Mouse (Mus musculus) kidney, embryonic 15.5 days (tissue): ENCODE measurements around the gene Arpc3. TPM values are rescaled to one million over a fixed set of nuclear protein-coding genes. Genes with fewer than 3 reads are reported as not detected.
"Not testable (repeated sequence)": the region's sequence is repeated elsewhere in the genome, so short reads cannot be mapped to it uniquely, and the experiment has no call there.

ENCODE experiments used
- ATAC-seq: fragments of 200-750 bp; cut with Nextera tagmentation; replicated peaks from 2 replicates; pipeline ENCODE4 v1.8.0; 2017; ENCODE audit warnings: moderate TSS enrichment; ENCODE audit not compliant: low FRiP score
- H3K27ac ChIP-seq: fragments of 300-500 bp; sonication (generic); 2 replicates; pipeline ENCODE4 v1.5.1; 2015; ENCODE audit warnings: mild to moderate bottlenecking, inconsistent platforms
- H3K27me3 ChIP-seq: fragments of 300-500 bp; sonication (generic); 2 replicates; pipeline ENCODE4 v1.6.1; 2015; ENCODE audit warnings: inconsistent platforms
- H3K36me3 ChIP-seq: fragments of 300-500 bp; sonication (generic); 2 replicates; pipeline ENCODE4 v1.6.1; 2015; ENCODE audit warnings: inconsistent platforms
- H3K4me1 ChIP-seq: fragments of 300-500 bp; sonication (generic); 2 replicates; pipeline ENCODE4 v1.6.1; 2015; ENCODE audit warnings: inconsistent platforms
- H3K4me2 ChIP-seq: fragments of 300-500 bp; sonication (generic); 2 replicates; pipeline ENCODE4 v1.6.1; 2015; ENCODE audit warnings: moderate library complexity, mild to moderate bottlenecking, inconsistent platforms
- H3K4me3 ChIP-seq: fragments of 300-500 bp; sonication (generic); replicated peaks from 2 replicates; pipeline ENCODE4 v1.5.1; 2015; ENCODE audit warnings: mild to moderate bottlenecking, inconsistent platforms
- H3K9ac ChIP-seq: fragments of 300-500 bp; sonication (generic); 2 replicates; pipeline ENCODE4 v1.6.1; 2015; ENCODE audit warnings: mild to moderate bottlenecking, inconsistent platforms
- H3K9me3 ChIP-seq: fragments of 300-500 bp; sonication (generic); replicated peaks from 2 replicates; pipeline ENCODE4 v1.6.1; 2016; ENCODE audit warnings: inconsistent platforms
- WGBS: fragments of 180-500 bp; shearing (Covaris S2); methylation state at CpG from one replicate; pipeline ENCODE4 v1.1.7; 2015; ENCODE audit warnings: mixed read lengths; 5-methylcytosine and 5-hydroxymethylcytosine counted together
- polyA plus RNA-seq: library from polyadenylated mRNA; unstranded; fragments of >200 nt; fragmentation: Nextera tagmentation; extraction: Ambion mirVana; gene quantifications from 2 replicates; pipeline ENCODE4 v1.2.1, GENCODE M21; 2015

Arpc3 gene
- polyA plus RNA-seq, 1 experiment from 2014 or later: 131 TPM

GRCm38 (mm10) chr5:122448869-122449268 is 57.2 kb downstream of the Arpc3 start:
- H3K4me1 ChIP-seq: no peaks in the 10 kb centered on the region
- no peak overlapping the region for H3K4me2 ChIP-seq
- H3K4me3 ChIP-seq: no peak overlapping the region
- no peaks in the 10 kb centered on the region for H3K27me3 ChIP-seq
- H3K27ac ChIP-seq: no peak overlapping the region
- H3K9me3 ChIP-seq: no peaks in the 10 kb centered on the region
- WGBS: 77% methylated on average over 5 of the region's 5 CpGs
- H3K9ac ChIP-seq: no peak overlapping the region
- H3K36me3 ChIP-seq: peaks cover 66% of the 10 kb centered on the region
- no peak for ATAC-seq

GRCm38 (mm10) chr5:122449946-122450345 is 58.3 kb downstream of the Arpc3 start:
- Histone ChIP-seq H3K9ac (no peak overlapping the region), H3K4me1 (no peaks in the 10 kb centered on the region), H3K4me3 (no peak overlapping the region), H3K9me3 (no peaks in the 10 kb centered on the region), H3K4me2 (no peak overlapping the region), H3K27ac (no peak overlapping the region), H3K27me3 (no peaks in the 10 kb centered on the region), H3K36me3 (peaks cover 66% of the 10 kb centered on the region)
- 57% methylated on average over 7 of the region's 7 CpGs for WGBS
- ATAC-seq: no peak

GRCm38 (mm10) chr5:122450913-122451317 is 59.2 kb downstream of the Arpc3 start:
- Histone ChIP-seq H3K27me3 (no peaks in the 10 kb centered on the region), H3K9ac (no peak overlapping the region), H3K36me3 (peaks cover 66% of the 10 kb centered on the region), H3K4me2 (no peak overlapping the region), H3K27ac (peak overlapping the region; percentile 2; the same call in 1 of the 2 replicates), H3K9me3 (no peaks in the 10 kb centered on the region), H3K4me3 (no peak overlapping the region), H3K4me1 (no peaks in the 10 kb centered on the region)
- 65% methylated on average over 5 of the region's 5 CpGs for WGBS
- no peak for ATAC-seq

DNA sequence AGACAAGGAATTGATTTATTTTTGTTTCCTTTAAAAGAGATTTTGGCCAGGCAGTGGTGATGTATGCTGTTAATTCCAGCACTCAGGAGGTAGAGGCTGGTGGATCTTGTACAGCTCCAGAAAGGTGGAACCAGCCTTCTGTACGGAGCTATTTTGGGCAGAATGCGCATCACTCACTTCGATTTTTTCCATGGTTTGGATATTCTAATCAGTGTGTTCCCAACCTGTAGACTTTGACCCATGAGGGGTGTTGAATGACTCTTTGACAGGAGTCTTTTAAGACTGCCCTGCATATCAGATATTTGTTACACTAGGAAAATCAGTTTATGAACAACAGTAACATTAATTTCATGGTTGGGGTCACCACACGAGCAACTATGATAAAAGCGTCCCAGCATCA is 59.6 kb downstream of the Arpc3 start:
- Histone ChIP-seq H3K4me1 (no peaks in the 10 kb centered on the region), H3K27ac (no peak overlapping the region), H3K9ac (no peak overlapping the region), H3K27me3 (no peaks in the 10 kb centered on the region), H3K9me3 (no peaks in the 10 kb centered on the region), H3K4me2 (no peak overlapping the region), H3K4me3 (no peak overlapping the region), H3K36me3 (peaks cover 66% of the 10 kb centered on the region)
- ATAC-seq: no peak
- 89% methylated on average over 5 of the region's 5 CpGs for WGBS

GRCm38 (mm10) chr5:122452194-122452593 is 60.5 kb downstream of the Arpc3 start:
- Histone ChIP-seq H3K9ac (no peak overlapping the region), H3K27me3 (no peaks in the 10 kb centered on the region), H3K9me3 (no peaks in the 10 kb centered on the region), H3K4me1 (no peaks in the 10 kb centered on the region), H3K36me3 (peaks cover 68% of the 10 kb centered on the region), H3K27ac (peak overlapping the region; percentile 32; the same call in 1 of the 2 replicates), H3K4me3 (no peak overlapping the region), H3K4me2 (no peak overlapping the region)
- 76% methylated on average over 7 of the region's 7 CpGs for WGBS
- no peak for ATAC-seq

- Histone ChIP-seq H3K4me2 (no peak overlapping the region), H3K36me3 (peaks cover 76% of the 10 kb centered on the region), H3K9me3 (no peaks in the 10 kb centered on the region), H3K27me3 (no peaks in the 10 kb centered on the region), H3K9ac (no peak overlapping the region), H3K4me3 (no peak overlapping the region), H3K4me1 (no peaks in the 10 kb centered on the region), H3K27ac (no peak overlapping the region)
- ATAC-seq: no peak
- WGBS: 78% methylated on average over 6 of the region's 6 CpGs
Observed at GRCm38 (mm10) chr5:122453188-122453587, 61.5 kb downstream of the Arpc3 start.

DNA sequence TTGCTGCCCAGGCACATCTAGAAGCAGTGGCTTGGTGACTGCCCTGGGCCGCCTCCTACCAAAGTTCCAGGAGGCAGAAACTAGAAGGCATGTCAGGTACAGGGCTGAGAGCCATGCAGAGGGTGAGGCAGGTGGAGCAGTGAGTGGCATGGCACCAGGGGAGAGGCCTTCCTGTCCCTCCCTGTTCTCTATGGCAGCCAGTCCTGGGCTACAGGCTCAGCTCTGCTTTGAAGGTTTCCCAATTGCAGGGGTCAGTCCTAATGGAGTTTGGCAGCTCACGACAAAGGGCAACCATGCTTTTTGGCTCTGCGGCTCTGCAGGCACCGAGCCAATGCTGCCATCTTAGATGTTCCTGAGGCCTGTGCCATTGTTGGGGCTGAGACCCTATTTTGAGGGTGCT is 62.8 kb downstream of the Arpc3 start:
- Histone ChIP-seq H3K4me1 (no peaks in the 10 kb centered on the region), H3K36me3 (peaks cover 79% of the 10 kb centered on the region), H3K4me2 (no peak overlapping the region), H3K9me3 (no peaks in the 10 kb centered on the region), H3K27ac (no peak overlapping the region), H3K4me3 (no peak overlapping the region), H3K9ac (no peak overlapping the region), H3K27me3 (no peaks in the 10 kb centered on the region)
- WGBS: 91% methylated on average over 4 of the region's 4 CpGs
- no peak for ATAC-seq

DNA sequence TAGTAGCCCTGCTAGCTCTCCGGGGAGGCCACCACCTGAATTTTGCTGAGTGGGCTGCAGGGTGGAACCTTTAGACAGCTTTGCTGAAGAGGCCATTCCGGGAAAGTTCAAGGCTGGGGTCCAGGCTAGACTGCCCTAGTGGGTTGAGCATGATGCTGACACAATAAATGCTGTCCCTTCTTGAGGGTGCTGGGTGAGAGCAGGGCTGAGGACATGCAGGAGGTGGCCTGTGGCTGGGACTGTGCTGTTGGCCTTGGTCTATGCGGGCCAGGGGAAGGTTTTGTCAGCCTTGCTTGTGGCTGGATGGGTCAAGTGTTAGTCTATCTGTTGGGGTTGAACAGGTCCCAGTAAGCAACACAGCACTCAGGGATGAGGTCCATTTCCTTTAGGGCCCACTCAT is 63.2 kb downstream of the Arpc3 start:
- WGBS: 86% methylated on average over 3 of the region's 3 CpGs
- H3K36me3 ChIP-seq: peaks cover 82% of the 10 kb centered on the region
- no peak overlapping the region for H3K9ac ChIP-seq
- H3K27ac ChIP-seq: no peak overlapping the region
- no peak for ATAC-seq
- no peaks in the 10 kb centered on the region for H3K9me3 ChIP-seq
- no peaks in the 10 kb centered on the region for H3K27me3 ChIP-seq
- no peak overlapping the region for H3K4me3 ChIP-seq
- no peaks in the 10 kb centered on the region for H3K4me1 ChIP-seq
- H3K4me2 ChIP-seq: no peak overlapping the region

DNA sequence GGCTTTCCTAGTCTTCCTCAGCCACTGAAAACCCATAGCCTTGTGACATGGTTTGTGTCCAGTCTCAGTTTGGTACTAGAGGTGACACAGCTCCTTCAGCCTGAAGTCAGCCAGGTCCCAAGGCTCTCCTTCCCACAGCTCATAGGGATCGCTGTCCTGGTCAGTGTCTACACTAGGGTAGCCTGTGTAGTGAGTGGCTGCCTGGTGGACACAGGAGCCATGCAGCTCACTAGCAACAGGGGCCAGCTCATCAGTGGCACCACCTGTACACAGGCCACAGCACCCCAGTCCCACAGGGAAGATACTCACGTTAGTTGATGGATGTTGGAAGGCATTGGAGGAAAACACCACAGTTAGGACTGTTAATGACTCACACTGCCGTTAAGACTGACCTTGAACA is 63.9 kb downstream of the Arpc3 start:
- Histone ChIP-seq H3K9me3 (no peaks in the 10 kb centered on the region), H3K4me1 (no peaks in the 10 kb centered on the region), H3K27me3 (no peaks in the 10 kb centered on the region), H3K4me2 (no peak overlapping the region), H3K4me3 (no peak overlapping the region), H3K9ac (no peak overlapping the region), H3K36me3 (peaks cover 89% of the 10 kb centered on the region), H3K27ac (no peak overlapping the region)
- 91% methylated on average over 3 of the region's 3 CpGs for WGBS
- no peak for ATAC-seq

- H3K36me3 ChIP-seq: peaks cover 100% of the 10 kb centered on the region
- H3K4me3 ChIP-seq, H3K9me3 ChIP-seq, H3K4me1 ChIP-seq, H3K9ac ChIP-seq, H3K27ac ChIP-seq, H3K27me3 ChIP-seq, H3K4me2 ChIP-seq, ATAC-seq: not testable (repeated sequence)
- WGBS: 82% methylated on average over 9 of the region's 9 CpGs
Observed at GRCm38 (mm10) chr5:122457054-122457453, 65.4 kb downstream of the Arpc3 start.

GRCm38 (mm10) chr5:122458066-122458465 is 66.4 kb downstream of the Arpc3 start:
- Histone ChIP-seq H3K4me1 (no peaks in the 10 kb centered on the region), H3K4me2 (no peak overlapping the region), H3K9ac (no peak overlapping the region), H3K27me3 (no peaks in the 10 kb centered on the region), H3K27ac (no peak overlapping the region), H3K36me3 (peaks cover 100% of the 10 kb centered on the region), H3K4me3 (no peak overlapping the region), H3K9me3 (no peaks in the 10 kb centered on the region)
- WGBS: 90% methylated on average over 4 of the region's 4 CpGs
- ATAC-seq: no peak

DNA sequence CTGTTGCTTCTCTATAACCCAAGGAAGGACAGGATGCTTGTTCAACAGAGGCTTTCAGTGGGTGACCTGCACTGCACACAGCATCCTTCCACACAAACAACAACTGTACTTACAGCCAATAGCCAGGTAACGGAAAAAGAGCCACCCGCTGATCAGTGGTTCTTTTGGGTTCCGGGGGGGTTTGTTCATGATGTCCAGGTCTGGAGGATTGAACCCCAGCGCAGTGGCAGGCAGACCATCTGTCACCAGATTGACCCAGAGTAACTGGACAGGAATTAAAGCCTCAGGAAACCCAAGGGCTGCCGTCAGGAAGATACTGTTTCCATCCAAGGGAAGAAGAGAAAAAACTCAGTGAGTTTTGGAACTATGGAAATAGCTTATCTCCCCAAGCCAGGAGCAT is 67.7 kb downstream of the Arpc3 start:
- no peak overlapping the region for H3K9ac ChIP-seq
- no peak for ATAC-seq
- no peaks in the 10 kb centered on the region for H3K27me3 ChIP-seq
- no peaks in the 10 kb centered on the region for H3K4me1 ChIP-seq
- no peaks in the 10 kb centered on the region for H3K9me3 ChIP-seq
- no peak overlapping the region for H3K27ac ChIP-seq
- H3K4me2 ChIP-seq: no peak overlapping the region
- peaks cover 100% of the 10 kb centered on the region for H3K36me3 ChIP-seq
- no peak overlapping the region for H3K4me3 ChIP-seq
- WGBS: 97% methylated on average over 5 of the region's 5 CpGs

DNA sequence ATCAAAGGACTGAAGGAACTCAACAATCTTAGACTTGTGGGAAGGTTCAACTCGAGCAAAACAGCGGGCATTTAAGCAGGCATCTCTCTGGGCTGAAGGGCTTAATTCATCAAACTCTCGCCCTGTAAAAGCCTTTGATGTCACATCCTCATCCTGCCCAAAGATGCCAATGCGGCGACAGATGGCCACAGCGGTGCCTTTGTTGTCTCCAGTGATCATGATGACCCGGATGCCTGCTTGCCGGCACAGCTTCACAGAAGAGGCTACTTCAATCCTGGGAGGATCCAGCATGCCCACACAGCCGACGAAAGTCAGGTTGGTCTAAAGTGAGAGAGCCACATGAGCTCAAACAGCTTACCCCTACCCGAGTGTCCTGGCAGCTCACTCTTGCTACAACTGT is 69.0 kb downstream of the Arpc3 start:
- no peaks in the 10 kb centered on the region for H3K9me3 ChIP-seq
- H3K9ac ChIP-seq: no peak overlapping the region
- H3K27me3 ChIP-seq: no peaks in the 10 kb centered on the region
- H3K36me3 ChIP-seq: peaks cover 100% of the 10 kb centered on the region
- ATAC-seq: no peak
- no peak overlapping the region for H3K4me2 ChIP-seq
- H3K4me1 ChIP-seq: no peaks in the 10 kb centered on the region
- H3K4me3 ChIP-seq: no peak overlapping the region
- H3K27ac ChIP-seq: no peak overlapping the region
- WGBS: 82% methylated on average over 11 of the region's 11 CpGs
